Mouse (Mus musculus) limb, embryonic 15.5 days (tissue): ENCODE measurements at regions not wholly inside any gene's neighbourhood (a gene's known extent, or its start where the extent isn't known, plus 50 kb on each side); places are given as distances from the start of the nearest gene placed in this dataset.

Experiments
- ATAC-seq: fragments of 200-750 bp; cut with Nextera tagmentation; 2 replicates; pipeline ENCODE4 v1.8.0; 2017; ENCODE audit warnings: low read depth, moderate TSS enrichment; ENCODE audit not compliant: insufficient number of reproducible peaks, low FRiP score, low TSS enrichment
- H3K27ac ChIP-seq: fragments of 300-500 bp; sonication (generic); 2 replicates; pipeline ENCODE4 v1.5.1; 2015; ENCODE audit warnings: moderate library complexity, mild to moderate bottlenecking, inconsistent platforms
- H3K27me3 ChIP-seq: fragments of 300-500 bp; sonication (generic); 2 replicates; pipeline ENCODE4 v1.6.1; 2015; ENCODE audit warnings: inconsistent platforms
- H3K36me3 ChIP-seq: fragments of 300-500 bp; sonication (generic); 2 replicates; pipeline ENCODE4 v1.6.1; 2015; ENCODE audit warnings: inconsistent platforms
- H3K4me1 ChIP-seq: fragments of 300-500 bp; sonication (generic); 2 replicates; pipeline ENCODE4 v1.6.1; 2015; ENCODE audit warnings: inconsistent platforms
- H3K4me2 ChIP-seq: fragments of 300-500 bp; sonication (generic); 2 replicates; pipeline ENCODE4 v1.6.1; 2015; ENCODE audit warnings: mild to moderate bottlenecking, inconsistent platforms
- H3K4me3 ChIP-seq: fragments of 300-500 bp; sonication (generic); 2 replicates; pipeline ENCODE4 v1.5.1; 2015; ENCODE audit warnings: mild to moderate bottlenecking, inconsistent platforms
- H3K9ac ChIP-seq: fragments of 300-500 bp; sonication (generic); 2 replicates; pipeline ENCODE4 v1.6.1; 2015; ENCODE audit warnings: inconsistent platforms
- H3K9me3 ChIP-seq: fragments of 300-500 bp; sonication (generic); 2 replicates; pipeline ENCODE4 v1.6.1; 2016; ENCODE audit warnings: inconsistent platforms
- WGBS: fragments of 180-500 bp; shearing (Covaris S2); methylation state at CpG from one replicate; pipeline ENCODE4 v1.1.7; 2015; 5-methylcytosine and 5-hydroxymethylcytosine counted together

DNA sequence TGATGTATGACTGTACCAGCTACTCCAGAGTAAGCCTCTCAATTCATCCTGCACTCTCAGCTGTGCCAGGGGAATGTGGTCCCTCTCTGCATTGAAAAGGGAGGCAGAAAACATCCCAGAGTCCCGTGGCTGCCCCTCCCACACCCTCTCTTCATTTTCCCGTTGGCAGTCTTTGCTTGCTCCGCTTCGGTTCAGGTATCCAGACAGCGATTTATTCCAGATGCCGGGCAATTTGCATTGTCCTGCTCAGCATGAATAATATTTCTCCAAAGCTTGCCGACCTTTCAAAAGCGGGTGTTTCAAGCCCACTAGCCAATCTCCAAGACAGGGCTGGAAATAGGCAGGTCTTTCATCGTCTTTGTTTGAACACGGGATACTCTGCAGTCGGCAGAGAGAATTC lies 220.5 kb upstream of the Ntm start:
- H3K9ac ChIP-seq = no peak overlapping the region
- H3K36me3 ChIP-seq = no peaks in the 10 kb centered on the region
- H3K4me1 ChIP-seq = no peaks in the 10 kb centered on the region
- no peaks in the 10 kb centered on the region for H3K9me3 ChIP-seq
- H3K4me2 ChIP-seq = no peak overlapping the region
- H3K4me3 ChIP-seq = no peak overlapping the region
- no peaks in the 10 kb centered on the region for H3K27me3 ChIP-seq
- no peak overlapping the region for H3K27ac ChIP-seq
- WGBS = 53% methylated on average over 11 of the region's 11 CpGs
- ATAC-seq = no peak

DNA sequence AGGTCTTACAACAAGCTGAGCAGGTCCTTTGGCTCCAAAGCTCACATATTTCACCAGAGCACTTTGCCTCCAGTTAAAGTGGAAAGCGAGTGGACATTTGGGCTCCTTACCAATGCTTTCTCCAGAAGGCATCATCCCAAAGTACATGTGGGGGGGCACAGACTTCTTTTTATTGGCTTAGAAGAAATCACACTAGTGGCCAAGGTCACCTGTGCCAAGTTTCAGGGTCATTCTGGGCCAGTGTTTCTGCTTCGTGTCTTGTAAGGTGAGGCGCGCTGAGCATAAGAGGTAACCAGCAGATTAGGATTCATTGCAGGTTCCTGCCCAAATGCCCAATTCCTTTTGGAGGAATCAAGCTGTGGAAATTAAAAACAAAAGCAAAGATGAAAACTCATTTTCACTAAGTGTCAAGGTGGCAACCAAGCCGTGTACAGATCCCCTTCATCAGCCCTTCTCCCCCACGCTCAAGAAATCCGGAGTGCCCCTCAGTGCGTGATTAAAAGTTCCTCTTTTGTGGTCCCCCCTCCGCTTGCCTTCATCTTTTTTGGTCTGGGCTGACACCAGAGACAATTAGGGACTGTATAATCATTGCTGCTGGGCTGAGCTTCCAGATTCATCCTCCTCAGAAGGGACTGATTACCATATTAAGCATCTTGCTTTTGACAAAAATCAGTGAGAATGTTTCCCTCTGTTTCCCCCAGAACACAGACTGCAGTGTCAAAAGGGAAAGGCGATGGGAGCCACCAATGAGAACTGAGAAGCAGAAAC lies 222.2 kb upstream of the Ntm start:
- H3K9ac ChIP-seq = no peak overlapping the region
- no peaks in the 10 kb centered on the region for H3K4me1 ChIP-seq
- H3K27me3 ChIP-seq = no peaks in the 10 kb centered on the region
- H3K27ac ChIP-seq = no peak overlapping the region
- H3K4me3 ChIP-seq = no peak overlapping the region
- H3K36me3 ChIP-seq = no peaks in the 10 kb centered on the region
- ATAC-seq = no peak
- 86% methylated on average over 10 of the region's 10 CpGs for WGBS
- no peak overlapping the region for H3K4me2 ChIP-seq
- H3K9me3 ChIP-seq = no peaks in the 10 kb centered on the region

DNA sequence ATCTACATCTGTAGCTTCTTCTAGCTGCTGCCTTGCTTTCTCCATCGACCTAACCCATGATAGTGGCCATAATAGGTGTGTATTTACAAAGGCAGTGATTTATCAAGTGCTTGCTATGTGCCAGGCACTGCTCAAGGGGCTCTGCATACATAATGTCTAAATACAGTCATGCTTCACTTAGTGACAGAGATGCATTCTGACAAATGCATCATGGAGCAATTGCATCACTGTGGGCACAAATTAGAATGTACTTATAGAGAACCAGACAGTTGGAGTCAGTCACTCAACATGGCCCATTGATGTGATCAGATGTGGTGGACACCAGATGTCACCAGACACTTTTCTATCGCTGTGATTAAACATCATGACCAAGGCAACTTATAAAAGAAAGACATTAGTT lies 223.3 kb upstream of the Ntm start:
- no peak for ATAC-seq
- Histone ChIP-seq H3K9ac (no peak overlapping the region), H3K36me3 (no peaks in the 10 kb centered on the region), H3K4me2 (no peak overlapping the region), H3K4me3 (no peak overlapping the region), H3K27me3 (no peaks in the 10 kb centered on the region), H3K9me3 (no peaks in the 10 kb centered on the region), H3K27ac (no peak overlapping the region), H3K4me1 (no peaks in the 10 kb centered on the region)
- WGBS = 79% methylated on average over 2 of the region's 2 CpGs

DNA sequence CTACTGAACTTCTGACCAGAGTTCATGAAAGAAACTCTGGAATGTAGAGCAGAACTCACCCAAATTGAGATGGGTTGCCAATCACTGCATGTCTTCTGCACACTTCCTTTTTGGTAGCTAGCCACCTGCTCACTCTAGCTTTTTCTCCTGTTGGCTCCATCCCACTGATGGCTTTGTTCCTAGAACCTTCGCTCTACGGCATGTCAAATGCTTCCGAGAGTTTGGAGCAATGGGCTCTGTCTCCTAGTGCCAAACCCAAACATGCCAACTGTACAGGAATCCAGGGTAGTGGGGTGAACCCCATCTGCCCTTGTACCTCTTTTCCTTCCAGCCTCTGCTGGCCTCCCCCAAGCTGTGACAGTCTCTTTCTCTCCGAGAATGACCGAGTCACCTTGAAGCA lies 227.1 kb upstream of the Ntm start:
- Histone ChIP-seq H3K27me3 (no peaks in the 10 kb centered on the region), H3K4me2 (no peak overlapping the region), H3K4me1 (no peaks in the 10 kb centered on the region), H3K9me3 (no peaks in the 10 kb centered on the region), H3K36me3 (no peaks in the 10 kb centered on the region), H3K4me3 (no peak overlapping the region), H3K27ac (no peak overlapping the region), H3K9ac (no peak overlapping the region)
- 89% methylated on average over 5 of the region's 5 CpGs for WGBS
- ATAC-seq = no peak

DNA sequence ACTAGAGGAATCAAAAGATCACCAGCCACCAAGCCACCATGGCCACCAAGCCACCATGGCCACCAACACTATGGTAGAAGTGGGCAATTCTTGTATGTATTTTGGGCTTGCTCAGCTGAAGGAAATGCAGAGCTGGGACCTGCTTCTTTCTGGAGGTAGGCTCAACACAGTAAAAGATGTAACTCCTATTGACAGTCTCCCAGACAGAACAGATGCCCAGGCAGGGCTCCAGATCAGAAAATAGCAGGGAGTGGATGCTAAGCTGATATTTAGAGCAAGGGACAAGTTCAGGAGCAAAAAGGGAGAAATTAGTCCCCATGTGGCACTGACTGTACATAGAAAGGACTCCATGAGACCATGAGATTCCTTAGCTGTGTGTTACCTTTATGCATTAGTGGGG lies 228.2 kb upstream of the Ntm start:
- Histone ChIP-seq H3K27me3 (no peaks in the 10 kb centered on the region), H3K9me3 (no peaks in the 10 kb centered on the region), H3K4me3 (no peak overlapping the region)

DNA sequence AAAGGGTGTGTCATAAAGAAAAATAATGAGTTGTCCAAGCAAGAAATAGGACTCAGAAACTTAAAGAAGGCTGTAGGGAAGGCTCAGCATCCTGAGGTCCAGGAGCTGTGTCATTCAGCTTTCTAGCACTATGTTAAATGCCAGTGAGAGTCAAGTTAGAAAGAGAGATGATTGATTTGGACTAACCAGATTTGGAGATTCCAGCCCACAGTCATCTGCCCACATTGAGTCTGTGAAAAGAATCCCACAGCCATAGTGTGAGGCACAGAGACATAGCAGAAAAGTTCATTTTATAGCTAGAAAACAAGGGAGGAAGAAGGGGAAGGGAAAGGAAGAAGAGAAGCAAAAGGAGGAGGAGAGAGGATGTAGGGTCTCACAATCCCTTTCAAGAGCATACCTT lies 229.0 kb upstream of the Ntm start:
- no peak overlapping the region for H3K9ac ChIP-seq
- no peak for ATAC-seq
- H3K27ac ChIP-seq = no peak overlapping the region
- no peaks in the 10 kb centered on the region for H3K36me3 ChIP-seq
- no peak overlapping the region for H3K4me3 ChIP-seq
- no peak overlapping the region for H3K4me2 ChIP-seq
- no peaks in the 10 kb centered on the region for H3K4me1 ChIP-seq
- H3K27me3 ChIP-seq = no peaks in the 10 kb centered on the region
- no peaks in the 10 kb centered on the region for H3K9me3 ChIP-seq

More for the DNA sequence above, 228.2 kb upstream of the Ntm start:
- ATAC-seq = no peak
- Histone ChIP-seq H3K4me2 (no peak overlapping the region), H3K4me1 (no peaks in the 10 kb centered on the region), H3K27ac (no peak overlapping the region), H3K9ac (no peak overlapping the region), H3K36me3 (no peaks in the 10 kb centered on the region)

DNA sequence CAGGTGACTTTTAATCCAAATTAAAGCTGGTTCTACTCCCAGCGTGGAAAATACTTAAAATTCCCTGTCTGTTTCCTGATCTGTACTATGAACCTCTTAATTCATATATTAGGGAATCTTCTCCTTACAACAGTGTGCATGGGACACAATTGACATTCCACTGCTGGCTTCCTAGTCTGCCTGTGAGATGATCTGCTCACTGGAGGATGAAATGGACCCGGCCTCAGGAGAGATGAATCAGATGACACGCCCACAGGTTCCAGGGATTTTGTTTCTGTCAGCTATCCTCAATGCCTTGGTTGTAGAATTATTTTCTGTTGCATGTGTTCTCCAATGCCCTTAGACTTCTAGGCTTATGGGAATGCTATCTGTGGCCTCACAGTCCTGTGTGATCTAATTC lies 231.9 kb upstream of the Ntm start:
- H3K27me3 ChIP-seq = no peaks in the 10 kb centered on the region
- no peak overlapping the region for H3K9ac ChIP-seq
- no peak overlapping the region for H3K4me2 ChIP-seq
- H3K27ac ChIP-seq = no peak overlapping the region
- no peak for ATAC-seq
- no peaks in the 10 kb centered on the region for H3K9me3 ChIP-seq
- 79% methylated on average over 3 of the region's 3 CpGs for WGBS
- no peak overlapping the region for H3K4me3 ChIP-seq
- no peaks in the 10 kb centered on the region for H3K36me3 ChIP-seq
- H3K4me1 ChIP-seq = no peaks in the 10 kb centered on the region

DNA sequence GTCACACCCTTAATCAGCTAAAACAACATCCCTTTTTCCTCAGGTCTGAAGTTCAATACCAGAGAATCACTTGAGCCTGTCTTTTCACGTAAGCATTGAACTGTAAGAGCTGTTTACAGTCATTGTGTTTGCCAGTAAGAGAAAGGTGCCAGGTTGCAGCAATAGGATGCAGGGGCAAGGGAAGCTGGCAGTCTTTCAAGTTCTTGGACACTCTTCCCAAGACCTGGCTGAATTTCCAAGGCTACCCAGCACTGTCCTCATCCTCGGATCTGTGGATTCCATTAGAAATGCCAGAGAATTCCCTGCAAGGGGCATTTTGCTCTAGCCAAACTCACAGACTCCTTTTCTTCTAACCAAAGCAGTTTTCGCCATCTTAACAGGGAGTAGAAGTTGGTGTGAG lies 224.5 kb upstream of the Snx19 start:
- WGBS = 78% methylated on average over 3 of the region's 3 CpGs
- ATAC-seq = no peak

DNA sequence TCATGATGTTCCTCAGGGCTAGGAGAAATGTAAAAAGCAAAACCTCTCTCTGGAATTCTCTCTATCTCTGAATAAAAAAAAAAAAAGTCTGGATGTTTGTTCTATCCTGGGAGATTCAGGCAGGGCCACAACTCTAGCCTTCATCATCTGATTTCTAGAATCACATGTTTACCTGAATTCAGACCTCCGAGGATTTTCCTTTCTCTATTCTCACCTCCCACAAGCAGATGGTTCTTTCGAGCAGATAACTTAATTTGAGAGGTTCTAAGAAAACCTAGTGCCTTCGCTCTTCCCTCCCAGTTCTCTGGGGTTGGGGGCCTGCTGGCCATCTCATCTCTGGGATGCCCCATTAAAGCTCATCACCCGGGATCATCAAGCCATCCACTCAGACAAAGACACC lies 219.3 kb upstream of the Snx19 start:
- Histone ChIP-seq H3K9ac (no peak overlapping the region), H3K27me3 (no peaks in the 10 kb centered on the region), H3K9me3 (no peaks in the 10 kb centered on the region), H3K4me2 (no peak overlapping the region), H3K27ac (no peak overlapping the region), H3K36me3 (no peaks in the 10 kb centered on the region), H3K4me3 (no peak overlapping the region), H3K4me1 (0 out of 2 replicates have a peak, but pooled peaks cover 3% of the 10 kb centered on the region)
- ATAC-seq = no peak
- WGBS = 90% methylated on average over 4 of the region's 4 CpGs

More for the DNA sequence above, 224.5 kb upstream of the Snx19 start:
- Histone ChIP-seq H3K36me3 (no peaks in the 10 kb centered on the region), H3K27me3 (no peaks in the 10 kb centered on the region), H3K9me3 (no peaks in the 10 kb centered on the region), H3K4me2 (no peak overlapping the region), H3K9ac (no peak overlapping the region), H3K4me3 (no peak overlapping the region), H3K27ac (no peak overlapping the region), H3K4me1 (no peaks in the 10 kb centered on the region)

DNA sequence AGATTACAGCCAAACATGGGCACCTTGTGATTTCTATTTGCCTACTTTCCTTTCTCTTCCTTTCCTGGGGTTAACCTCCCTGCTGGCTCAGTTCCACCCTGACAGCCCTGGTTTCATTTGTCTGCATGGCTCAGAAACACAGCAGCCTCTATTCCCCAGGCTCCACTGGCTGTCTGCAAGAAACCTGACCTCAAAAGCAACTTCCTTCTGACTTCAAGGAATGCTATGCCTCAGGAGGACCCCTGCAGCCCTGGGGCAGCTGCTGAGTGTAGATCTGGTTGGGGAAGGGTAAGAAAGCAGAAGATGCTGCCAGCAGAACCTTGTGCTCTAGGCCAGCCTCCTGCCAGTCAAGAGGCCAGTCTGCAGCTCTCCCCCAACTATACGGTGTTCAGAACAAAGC lies 217.1 kb upstream of the Snx19 start:
- H3K4me1 ChIP-seq = 0 out of 2 replicates have a peak, but pooled peaks cover 3% of the 10 kb centered on the region
- H3K36me3 ChIP-seq = no peaks in the 10 kb centered on the region
- no peak overlapping the region for H3K4me3 ChIP-seq
- no peak overlapping the region for H3K9ac ChIP-seq
- H3K27ac ChIP-seq = no peak overlapping the region
- 70% methylated on average over 1 of the region's 1 CpGs for WGBS
- no peaks in the 10 kb centered on the region for H3K9me3 ChIP-seq
- no peak overlapping the region for H3K4me2 ChIP-seq
- H3K27me3 ChIP-seq = no peaks in the 10 kb centered on the region
- no peak for ATAC-seq

DNA sequence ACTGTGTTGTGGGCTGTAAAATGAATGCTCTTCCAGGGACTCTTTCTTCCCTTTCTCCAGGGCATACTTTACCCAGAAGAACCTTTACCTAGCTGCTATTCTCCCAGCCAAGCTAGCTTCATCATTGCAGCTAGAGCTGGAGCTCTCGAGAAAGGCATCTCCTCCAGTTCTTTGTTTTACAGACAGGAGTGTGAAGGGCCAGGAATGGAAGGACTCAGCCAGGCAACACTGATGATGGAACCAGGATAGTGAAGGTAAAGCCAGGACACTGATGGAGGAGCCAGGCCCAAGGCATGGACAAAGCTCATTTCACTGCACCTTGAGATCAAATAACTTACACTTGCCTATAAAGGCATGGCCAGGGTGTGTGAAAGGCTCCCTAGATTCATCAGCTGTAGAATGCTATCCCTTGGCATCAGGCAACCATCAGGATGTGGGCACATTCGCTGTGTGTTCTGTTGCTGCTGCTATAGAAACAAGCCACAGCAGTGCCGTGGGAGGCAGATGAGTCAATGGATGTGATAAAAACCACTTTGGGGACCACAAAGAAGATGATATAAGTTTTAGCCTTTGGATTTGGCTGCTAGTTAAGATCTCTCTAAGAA lies 214.3 kb upstream of the Snx19 start:
- Histone ChIP-seq H3K4me3 (no peak overlapping the region), H3K27ac (no peak overlapping the region), H3K4me2 (no peak overlapping the region), H3K27me3 (no peaks in the 10 kb centered on the region), H3K9ac (no peak overlapping the region), H3K36me3 (no peaks in the 10 kb centered on the region), H3K4me1 (0 out of 2 replicates have a peak, but pooled peaks cover 3% of the 10 kb centered on the region), H3K9me3 (no peaks in the 10 kb centered on the region)
- no peak for ATAC-seq
- WGBS = 78% methylated on average over 3 of the region's 3 CpGs

DNA sequence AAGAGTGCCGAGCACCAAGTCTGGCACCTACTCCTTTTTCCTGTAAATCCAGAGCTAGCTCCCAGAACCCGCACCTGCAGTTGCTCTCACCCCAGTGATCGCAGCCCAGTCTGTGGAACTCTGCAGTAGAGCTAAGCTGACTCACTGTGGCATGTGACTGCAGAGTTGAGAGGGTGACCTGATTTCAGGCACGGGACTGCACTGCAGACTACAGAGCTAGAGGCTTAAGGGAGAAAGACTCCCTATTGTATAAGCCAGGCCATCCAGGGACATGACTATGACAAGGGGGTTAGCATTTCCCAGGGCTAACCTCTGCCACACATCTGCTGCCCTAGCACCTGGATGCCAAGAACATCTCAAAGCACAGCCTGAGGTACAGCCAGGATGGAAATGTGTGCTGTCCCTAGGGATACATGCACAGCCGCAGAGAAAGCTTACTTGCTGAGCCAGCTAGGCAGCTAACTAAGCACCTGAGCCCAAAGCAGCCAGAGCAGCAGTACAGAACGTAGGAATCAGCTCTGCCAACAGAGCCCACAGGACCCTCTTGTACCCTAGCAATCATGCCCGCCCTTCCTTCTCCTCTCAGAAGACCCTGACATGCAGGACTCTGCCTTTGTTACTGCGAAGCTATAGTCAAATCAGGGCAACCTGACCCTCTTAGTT lies 192.3 kb upstream of the Snx19 start:
- H3K4me3 ChIP-seq = no peak overlapping the region
- H3K4me1 ChIP-seq = no peaks in the 10 kb centered on the region
- H3K36me3 ChIP-seq = no peaks in the 10 kb centered on the region
- H3K27me3 ChIP-seq = no peaks in the 10 kb centered on the region
- H3K9ac ChIP-seq = no peak overlapping the region
- no peaks in the 10 kb centered on the region for H3K9me3 ChIP-seq
- WGBS = 62% methylated on average over 8 of the region's 8 CpGs
- ATAC-seq = no peak
- no peak overlapping the region for H3K4me2 ChIP-seq
- no peak overlapping the region for H3K27ac ChIP-seq
